In genomic region chr2:14535246-14535671, GRCm38 (mm10) we compare ENCODE assay signal across 9 mouse cellular contexts.
DNase-seq lines count a peak whose midpoint lies in the region; ATAC-seq lines count a peak whose summit lies in the region.
"Had no signal": no experiment of that assay in that cellular context is flagged by ENCODE, and none has a peak within 500 bp of the region (broad histone marks: within the 10 kb centered on the region; RNA-seq: fewer than 3 reads in every experiment).

No protein-coding gene starts in this region.

- H3K36me3 ChIP-seq in neural tube, embryonic 11.5 days (ENCODE audit: control insufficient read depth, insufficient read depth, low read length) = no peaks in the 10 kb centered on the region
- no peaks in the 10 kb centered on the region for H3K36me3 ChIP-seq in forebrain, embryonic 14.5 days (ENCODE audit: control insufficient read depth, insufficient read depth, low read length)
- no peaks in the 10 kb centered on the region for H3K36me3 ChIP-seq in neural tube, embryonic 14.5 days (ENCODE audit: control insufficient read depth, insufficient read depth, low read length)
- H3K36me3 ChIP-seq: neural tube, embryonic 13.5 days had no signal

- H3K9me3 ChIP-seq in neural tube, embryonic 11.5 days (ENCODE audit: control insufficient read depth, low read length) = no peaks in the 10 kb centered on the region
- no peaks in the 10 kb centered on the region for H3K9me3 ChIP-seq in forebrain, embryonic 14.5 days (replicated peaks; ENCODE audit: control insufficient read depth, low read length)
- H3K9me3 ChIP-seq in neural tube, embryonic 14.5 days (ENCODE audit: control insufficient read depth, low read length) = no peaks in the 10 kb centered on the region
- H3K9me3 ChIP-seq: neural tube, embryonic 13.5 days had no signal

- H3K9ac ChIP-seq in neural tube, embryonic 11.5 days (ENCODE audit: low read length) = no peak overlapping the region
- H3K9ac ChIP-seq in forebrain, embryonic 14.5 days (ENCODE audit: low read length) = no peak overlapping the region
- H3K9ac ChIP-seq in neural tube, embryonic 14.5 days (replicated peaks; ENCODE audit: low read depth, low read length) = no peak overlapping the region
- H3K9ac ChIP-seq: neural tube, embryonic 13.5 days had no signal

- H3K4me1 ChIP-seq in neural tube, embryonic 11.5 days (ENCODE audit: control insufficient read depth, insufficient read depth, low read length) = no peaks in the 10 kb centered on the region
- peaks cover 9% of the 10 kb centered on the region; the same call in 1 of the 2 replicates for H3K4me1 ChIP-seq in forebrain, embryonic 14.5 days (ENCODE audit: control insufficient read depth, insufficient read depth, low read length)
- no peaks in the 10 kb centered on the region for H3K4me1 ChIP-seq in neural tube, embryonic 14.5 days (ENCODE audit: control insufficient read depth, insufficient read depth, low read length)
- H3K4me1 ChIP-seq: neural tube, embryonic 13.5 days had no signal

- H3K27ac ChIP-seq in neural tube, embryonic 11.5 days (ENCODE audit: low read depth, low read length) = no peak overlapping the region
- peak overlapping the region; percentile 52; the same call in 1 of the 2 replicates for H3K27ac ChIP-seq in forebrain, embryonic 14.5 days (ENCODE audit: low read depth, low read length)
- H3K27ac ChIP-seq in neural tube, embryonic 14.5 days (ENCODE audit: low read depth, low read length) = no peak overlapping the region
- H3K27ac ChIP-seq: neural tube, embryonic 13.5 days had no signal

- no peaks in the 10 kb centered on the region for H3K27me3 ChIP-seq in neural tube, embryonic 11.5 days (ENCODE audit: control insufficient read depth, insufficient read depth, low read length)
- H3K27me3 ChIP-seq in forebrain, embryonic 14.5 days (replicated peaks; ENCODE audit: control insufficient read depth, insufficient read depth, low read length) = no peaks in the 10 kb centered on the region
- no peaks in the 10 kb centered on the region for H3K27me3 ChIP-seq in neural tube, embryonic 14.5 days (ENCODE audit: control insufficient read depth, insufficient read depth, low read length)
- H3K27me3 ChIP-seq: neural tube, embryonic 13.5 days had no signal

- peak; percentile 60; the same call in 1 of the 2 replicates for ATAC-seq in neural tube, embryonic 11.5 days (ENCODE audit: insufficient read depth, low FRiP score, low TSS enrichment)
- ATAC-seq in forebrain, embryonic 14.5 days = peak; percentile 91
- ATAC-seq in neural tube, embryonic 14.5 days (ENCODE audit: low read depth) = peak; percentile 65; the same call in 1 of the 2 replicates
- ATAC-seq in megakaryocyte-erythroid progenitor cell, adult 5-6 weeks (replicated peaks; ENCODE audit: low FRiP score, low TSS enrichment, poor library complexity, severe bottlenecking) = no peak

- no peak overlapping the region for H3K4me2 ChIP-seq in neural tube, embryonic 11.5 days (ENCODE audit: low read depth)
- H3K4me2 ChIP-seq in forebrain, embryonic 14.5 days (ENCODE audit: low read length) = no peak overlapping the region
- H3K4me2 ChIP-seq in neural tube, embryonic 14.5 days (ENCODE audit: low read depth, low read length) = no peak overlapping the region
- H3K4me2 ChIP-seq: neural tube, embryonic 13.5 days had no signal

- no peak overlapping the region for H3K4me3 ChIP-seq in neural tube, embryonic 11.5 days (ENCODE audit: low read depth, low read length)
- no peak overlapping the region for H3K4me3 ChIP-seq in forebrain, embryonic 14.5 days (ENCODE audit: low read depth, low read length)
- H3K4me3 ChIP-seq in neural tube, embryonic 14.5 days (ENCODE audit: low read depth, low read length) = no peak overlapping the region
- H3K4me3 ChIP-seq: neural tube, embryonic 13.5 days had no signal

- DNase-seq in neural tube, embryonic 11.5 days (ENCODE audit: low spot score) = no peak
- no peak for DNase-seq in neural tube, embryonic 10.5 days (ENCODE audit: extremely low spot score, low spot score)
- DNase-seq in forebrain, embryonic 14.5 days (ENCODE audit: low spot score) = peak; percentile 82
- DNase-seq in layer of hippocampus, adult 8-10 months (ENCODE audit: low spot score in 2 of 2) = peak; percentile 14 to 17
- no peak for DNase-seq in urinary bladder, postnatal 4 days (ENCODE audit: low spot score in 2 of 2)
- DNase-seq: gastrocnemius, postnatal 36 days had no signal

- 67% methylated on average over 3 of the region's 3 CpGs for WGBS in neural tube, embryonic 11.5 days
- 7% methylated on average over 3 of the region's 3 CpGs for WGBS in forebrain, embryonic 14.5 days
- 34% methylated on average over 3 of the region's 3 CpGs for WGBS in neural tube, embryonic 14.5 days

Comparison
In these comparisons a context has a peak if more than half of its experiments do, and no peak if none do; other contexts are left out.
1. DNase-seq: peak in forebrain, embryonic 14.5 days (single experiment) and layer of hippocampus, adult 8-10 months (2 of 2); none in neural tube, embryonic 11.5 days (single experiment), neural tube, embryonic 10.5 days (single experiment) and urinary bladder, postnatal 4 days (0 of 2).